Mouse (Mus musculus): Measurements from ENCODE around the gene Akr1b7. TPM values are rescaled to one million over a fixed set of nuclear protein-coding genes. Genes with fewer than 3 reads are reported as not detected.
"Not testable (repeated sequence)": the region's sequence is repeated elsewhere in the genome, so short reads cannot be mapped to it uniquely, and the experiment has no call there.

The Akr1b7 gene
- polyA plus RNA-seq, 1 experiment from 2014 or later, result 0.17 TPM

GRCm38 (mm10) chr6:34395897-34396296 lies 16.2 kb upstream of the Akr1b7 start:
- H3K4me3 ChIP-seq, result no peak overlapping the region
- H3K27me3 ChIP-seq, result no peaks in the 10 kb centered on the region
- H3K4me2 ChIP-seq (replicated peaks), result no peak overlapping the region
- 88% methylated on average over 5 of the region's 5 CpGs for WGBS
- no peak overlapping the region for H3K9ac ChIP-seq
- no peaks in the 10 kb centered on the region for H3K9me3 ChIP-seq (replicated peaks)
- H3K36me3 ChIP-seq, result peaks cover 11% of the 10 kb centered on the region; the same call in 1 of the 2 replicates
- H3K4me1 ChIP-seq, result no peaks in the 10 kb centered on the region
- H3K27ac ChIP-seq, result no peak overlapping the region
- ATAC-seq (ENCODE audit: low FRiP score), result no peak

GRCm38 (mm10) chr6:34398431-34398830 lies 13.7 kb upstream of the Akr1b7 start:
- Histone ChIP-seq H3K9me3 (replicated peaks) (no peaks in the 10 kb centered on the region), H3K4me2 (replicated peaks) (no peak overlapping the region), H3K36me3 (0 out of 2 replicates have a peak, but pooled peaks cover 4% of the 10 kb centered on the region), H3K4me1 (no peaks in the 10 kb centered on the region), H3K27me3 (no peaks in the 10 kb centered on the region), H3K9ac (no peak overlapping the region), H3K27ac (no peak overlapping the region), H3K4me3 (no peak overlapping the region)
- whole genome bisulfite sequencing, result 86% methylated on average over 6 of the region's 6 CpGs
- ATAC-seq (ENCODE audit: low FRiP score), result no peak

GRCm38 (mm10) chr6:34399606-34400220 lies 12.4 kb upstream of the Akr1b7 start:
- Histone ChIP-seq H3K27ac (no peak overlapping the region), H3K9ac (no peak overlapping the region), H3K4me1 (no peaks in the 10 kb centered on the region), H3K9me3 (replicated peaks) (no peaks in the 10 kb centered on the region), H3K36me3 (no peaks in the 10 kb centered on the region), H3K4me2 (replicated peaks) (no peak overlapping the region), H3K27me3 (no peaks in the 10 kb centered on the region), H3K4me3 (no peak overlapping the region)
- 85% methylated on average over 13 of the region's 13 CpGs for WGBS
- ATAC-seq (ENCODE audit: low FRiP score), result no peak

GRCm38 (mm10) chr6:34400696-34401095 lies 11.4 kb upstream of the Akr1b7 start:
- no peak overlapping the region for H3K4me2 ChIP-seq (replicated peaks)
- H3K36me3 ChIP-seq, result no peaks in the 10 kb centered on the region
- no peak overlapping the region for H3K9ac ChIP-seq
- 86% methylated on average over 2 of the region's 2 CpGs for WGBS
- no peak for ATAC-seq (ENCODE audit: low FRiP score)
- no peaks in the 10 kb centered on the region for H3K4me1 ChIP-seq
- no peaks in the 10 kb centered on the region for H3K9me3 ChIP-seq (replicated peaks)
- no peaks in the 10 kb centered on the region for H3K27me3 ChIP-seq
- H3K4me3 ChIP-seq, result no peak overlapping the region
- no peak overlapping the region for H3K27ac ChIP-seq

- H3K36me3 ChIP-seq, result no peaks in the 10 kb centered on the region
- no peaks in the 10 kb centered on the region for H3K9me3 ChIP-seq (replicated peaks)
- ATAC-seq (ENCODE audit: low FRiP score), result no peak
- H3K4me2 ChIP-seq (replicated peaks), result no peak overlapping the region
- H3K4me1 ChIP-seq, result no peaks in the 10 kb centered on the region
- WGBS, result 90% methylated on average over 4 of the region's 4 CpGs
- H3K9ac ChIP-seq, result no peak overlapping the region
- H3K4me3 ChIP-seq, result no peak overlapping the region
- no peak overlapping the region for H3K27ac ChIP-seq
- H3K27me3 ChIP-seq, result no peaks in the 10 kb centered on the region
These were observed 5.4 kb upstream of the Akr1b7 start for GRCm38 (mm10) chr6:34406746-34407145.

- 87% methylated on average over 10 of the region's 10 CpGs for WGBS
- H3K4me1 ChIP-seq, result no peaks in the 10 kb centered on the region
- no peaks in the 10 kb centered on the region for H3K36me3 ChIP-seq
- no peaks in the 10 kb centered on the region for H3K9me3 ChIP-seq (replicated peaks)
- no peak overlapping the region for H3K9ac ChIP-seq
- no peak overlapping the region for H3K4me3 ChIP-seq
- no peaks in the 10 kb centered on the region for H3K27me3 ChIP-seq
- no peak overlapping the region for H3K4me2 ChIP-seq (replicated peaks)
- H3K27ac ChIP-seq, result no peak overlapping the region
- no peak for ATAC-seq (ENCODE audit: low FRiP score)
These were observed 4.7 kb upstream of the Akr1b7 start for GRCm38 (mm10) chr6:34407403-34407802.

GRCm38 (mm10) chr6:34412688-34413087 lies 554 bp downstream of the Akr1b7 start:
- no peak overlapping the region for H3K4me3 ChIP-seq
- no peaks in the 10 kb centered on the region for H3K9me3 ChIP-seq (replicated peaks)
- 67% methylated on average over 1 of the region's 1 CpGs for WGBS
- H3K27ac ChIP-seq, result no peak overlapping the region
- no peaks in the 10 kb centered on the region for H3K27me3 ChIP-seq
- H3K36me3 ChIP-seq, result no peaks in the 10 kb centered on the region
- no peaks in the 10 kb centered on the region for H3K4me1 ChIP-seq
- no peak overlapping the region for H3K4me2 ChIP-seq (replicated peaks)
- no peak for ATAC-seq (ENCODE audit: low FRiP score)
- H3K9ac ChIP-seq, result no peak overlapping the region

- H3K27ac ChIP-seq; H3K9ac ChIP-seq; H3K4me1 ChIP-seq; H3K9me3 ChIP-seq (replicated peaks); H3K36me3 ChIP-seq; H3K27me3 ChIP-seq; ATAC-seq (ENCODE audit: low FRiP score); H3K4me3 ChIP-seq; H3K4me2 ChIP-seq (replicated peaks): not testable (repeated sequence)
- WGBS, result 60% methylated on average over 1 of the region's 1 CpGs
These were observed 1.3 kb downstream of the Akr1b7 start for GRCm38 (mm10) chr6:34413386-34413785.

GRCm38 (mm10) chr6:34416521-34416920 lies 4.4 kb downstream of the Akr1b7 start:
- H3K27me3 ChIP-seq, result no peaks in the 10 kb centered on the region
- H3K27ac ChIP-seq, result no peak overlapping the region
- no peak overlapping the region for H3K9ac ChIP-seq
- H3K9me3 ChIP-seq (replicated peaks), result no peaks in the 10 kb centered on the region
- WGBS, result 96% methylated on average over 2 of the region's 2 CpGs
- no peak overlapping the region for H3K4me3 ChIP-seq
- no peak for ATAC-seq (ENCODE audit: low FRiP score)
- no peaks in the 10 kb centered on the region for H3K4me1 ChIP-seq
- no peak overlapping the region for H3K4me2 ChIP-seq (replicated peaks)
- H3K36me3 ChIP-seq, result no peaks in the 10 kb centered on the region

GRCm38 (mm10) chr6:34419071-34419470 lies 6.9 kb downstream of the Akr1b7 start:
- no peaks in the 10 kb centered on the region for H3K36me3 ChIP-seq
- no peaks in the 10 kb centered on the region for H3K4me1 ChIP-seq
- H3K4me2 ChIP-seq (replicated peaks), result no peak overlapping the region
- no peak overlapping the region for H3K27ac ChIP-seq
- no peaks in the 10 kb centered on the region for H3K9me3 ChIP-seq (replicated peaks)
- ATAC-seq (ENCODE audit: low FRiP score), result no peak
- H3K4me3 ChIP-seq, result no peak overlapping the region
- H3K27me3 ChIP-seq, result no peaks in the 10 kb centered on the region
- H3K9ac ChIP-seq, result no peak overlapping the region

GRCm38 (mm10) chr6:34439006-34439405 lies 26.9 kb downstream of the Akr1b7 start:
- H3K27me3 ChIP-seq, result no peaks in the 10 kb centered on the region
- no peaks in the 10 kb centered on the region for H3K9me3 ChIP-seq (replicated peaks)
- WGBS, result 58% methylated on average over 2 of the region's 2 CpGs
- no peak overlapping the region for H3K4me3 ChIP-seq
- no peaks in the 10 kb centered on the region for H3K4me1 ChIP-seq
- no peak for ATAC-seq (ENCODE audit: low FRiP score)
- no peak overlapping the region for H3K4me2 ChIP-seq (replicated peaks)
- H3K9ac ChIP-seq, result no peak overlapping the region
- no peaks in the 10 kb centered on the region for H3K36me3 ChIP-seq
- H3K27ac ChIP-seq, result no peak overlapping the region

- 74% methylated on average over 9 of the region's 9 CpGs for WGBS
- H3K4me1 ChIP-seq, result no peaks in the 10 kb centered on the region
- ATAC-seq (ENCODE audit: low FRiP score), result no peak
These were observed 29.6 kb downstream of the Akr1b7 start for GRCm38 (mm10) chr6:34441556-34442257.

GRCm38 (mm10) chr6:34443791-34444190 lies 31.7 kb downstream of the Akr1b7 start:
- Histone ChIP-seq H3K36me3 (no peaks in the 10 kb centered on the region), H3K27me3 (no peaks in the 10 kb centered on the region), H3K9ac (no peak overlapping the region), H3K4me1 (no peaks in the 10 kb centered on the region), H3K9me3 (replicated peaks) (no peaks in the 10 kb centered on the region), H3K4me3 (no peak overlapping the region), H3K27ac (no peak overlapping the region), H3K4me2 (replicated peaks) (no peak overlapping the region)
- no peak for ATAC-seq (ENCODE audit: low FRiP score)
- WGBS, result 87% methylated on average over 2 of the region's 2 CpGs

More at GRCm38 (mm10) chr6:34441556-34442257, 29.6 kb downstream of the Akr1b7 start:
- H3K27ac ChIP-seq, result no peak overlapping the region
- H3K27me3 ChIP-seq, result no peaks in the 10 kb centered on the region
- H3K4me2 ChIP-seq (replicated peaks), result no peak overlapping the region
- H3K36me3 ChIP-seq, result no peaks in the 10 kb centered on the region
- no peaks in the 10 kb centered on the region for H3K9me3 ChIP-seq (replicated peaks)
- H3K4me3 ChIP-seq, result no peak overlapping the region
- H3K9ac ChIP-seq, result no peak overlapping the region
